Mouse (Mus musculus): ENCODE measurements around the gene Zfp456.
"Not testable (repeated sequence)": the region's sequence is repeated elsewhere in the genome, so short reads cannot be mapped to it uniquely, and the experiment has no call there.

- TF ChIP-seq RCOR1 (IDR thresholded peaks at IDR 0.05; ENCODE audit: low read depth, low read length); GATA1 (IDR thresholded peaks at IDR 0.05; ENCODE audit: low read depth, low read length); MXI1 (IDR thresholded peaks at IDR 0.05; ENCODE audit: low read depth, low read length); MAFK (IDR thresholded peaks at IDR 0.05; ENCODE audit: borderline replicate concordance, low read depth, low read length); ZC3H11A (IDR thresholded peaks at IDR 0.05; ENCODE audit: low read depth, low read length); NRF1 (IDR thresholded peaks at IDR 0.05; ENCODE audit: insufficient read depth, low read depth, low read length, poor library complexity, severe bottlenecking); POLR2A (IDR thresholded peaks at IDR 0.05; ENCODE audit: control insufficient read depth in 1 of 2, insufficient read depth in 1 of 2, low read depth in 1 of 2, low read length in 2 of 2, poor library complexity in 1 of 2); BHLHE40 (IDR thresholded peaks at IDR 0.05; ENCODE audit: borderline replicate concordance, low read depth, low read length); TCF12 (IDR thresholded peaks at IDR 0.05; ENCODE audit: low read depth, low read length); USF1 (IDR thresholded peaks at IDR 0.05; ENCODE audit: low read depth, low read length): not testable (repeated sequence)
- TF ChIP-seq CTCF (IDR thresholded peaks at IDR 0.05 in 2 of 3, conservative IDR thresholded peaks at IDR 0.05 in 1 of 3; ENCODE audit: control insufficient read depth in 1 of 3, insufficient read depth in 1 of 3, low read depth in 2 of 3, low read length in 3 of 3, poor library complexity in 1 of 3, severe bottlenecking in 1 of 3): 0 out of 6 replicates have a peak, but pooled peaks of 1 of the 3 experiments have one; percentile 4
Measured at GRCm38 (mm10) chr13:67376255-67376654, 645 bp upstream of the Zfp456 start.

Data from MEL (cell line).